Mouse (Mus musculus): ENCODE results near the gene Eif3b.
"Not testable (repeated sequence)": the region's sequence is repeated elsewhere in the genome, so short reads cannot be mapped to it uniquely, and the experiment has no call there.

Eif3b gene

GRCm38 (mm10) chr5:140425016-140425783 is 6.1 kb downstream of the Eif3b start:
- POLR2A ChIA-PET: interaction anchor here in 1 of 4 experiments (1.0 to 3.1 kb wide), 5 partner anchors 9 to 92 kb away, joined by 3 to 17 read pairs (median 5); partner anchors contain the start of gene Gm4869

DNA sequence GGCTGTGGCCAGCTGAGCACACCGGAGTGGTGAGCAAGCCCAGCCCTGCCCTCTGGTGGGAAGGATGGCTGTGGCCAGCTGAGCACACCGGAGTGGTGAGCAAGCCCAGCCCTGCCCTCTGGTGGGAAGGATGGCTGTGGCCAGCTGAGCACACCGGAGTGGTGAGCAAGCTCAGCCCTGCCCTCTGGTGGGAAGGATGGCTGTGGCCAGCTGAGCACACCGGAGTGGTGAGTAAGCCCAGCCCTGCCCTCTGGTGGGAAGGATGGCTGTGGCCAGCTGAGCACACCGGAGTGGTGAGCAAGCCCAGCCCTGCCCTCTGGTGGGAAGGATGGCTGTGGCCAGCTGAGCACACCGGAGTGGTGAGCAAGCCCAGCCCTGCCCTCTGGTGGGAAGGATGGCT is 20.0 kb downstream of the Eif3b start:
- CTCF ChIA-PET, POLR2A ChIA-PET: not testable (repeated sequence)

More at GRCm38 (mm10) chr5:140425016-140425783, 6.1 kb downstream of the Eif3b start:
- CTCF ChIA-PET: interaction anchor here in 1 of 4 experiments (0.5 kb wide), 1 partner anchor 10 kb away, joined by 7 read pairs; no protein-coding TSS in a partner anchor

DNA sequence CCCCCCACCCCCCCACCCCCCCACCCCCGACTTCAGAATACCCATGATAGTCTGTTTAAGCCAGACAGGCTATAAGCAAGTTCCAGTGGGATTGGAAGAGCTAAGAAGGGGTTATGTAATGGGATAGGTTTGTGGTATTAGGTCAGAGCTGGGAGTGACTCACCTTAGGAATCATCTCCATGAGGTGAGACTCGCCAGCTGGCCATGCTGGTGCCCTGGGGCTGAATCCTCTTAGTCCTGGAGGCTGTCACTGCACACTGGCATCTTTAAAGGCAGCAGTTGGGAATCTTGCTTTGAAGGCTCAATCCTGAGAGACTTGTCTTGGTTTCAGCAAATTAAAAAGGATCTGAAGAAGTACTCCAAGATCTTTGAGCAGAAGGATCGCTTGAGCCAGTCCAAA is 22.3 kb downstream of the Eif3b start:
- ChIA-PET CTCF (interaction anchor here in 2 of 4 experiments (0.6 to 0.7 kb wide), 2 partner anchors 46 to 93 kb away, joined by 3 to 4 read pairs; no protein-coding TSS in a partner anchor), POLR2A (interaction anchor here in 2 of 4 experiments (0.9 to 1.7 kb wide), 4 partner anchors 9 to 110 kb away, joined by 3 to 7 read pairs (median 4); partner anchors contain the start of genes Eif3b (in 1 of the 2) and Mrm2 (in 1 of the 2))

DNA sequence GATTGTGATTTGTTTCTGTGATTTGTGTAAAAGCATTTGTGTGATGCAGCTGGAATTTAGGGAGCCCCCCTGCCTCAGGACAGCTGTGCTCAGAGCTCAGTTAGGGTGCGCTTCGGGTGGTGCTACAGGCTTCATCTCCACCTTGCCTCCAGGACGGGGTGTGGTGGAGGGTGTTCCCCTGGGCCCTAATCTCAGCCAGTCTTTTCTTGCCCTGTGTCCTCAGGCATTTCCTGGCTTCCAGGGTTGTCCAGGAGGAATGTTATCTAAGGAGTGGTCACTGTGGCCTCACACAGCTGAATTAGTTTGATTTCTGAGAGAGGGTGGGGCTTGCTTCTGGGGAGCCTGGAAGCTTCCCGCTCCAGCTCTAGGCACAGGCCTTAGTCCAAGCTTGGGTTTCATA is 24.9 kb downstream of the Eif3b start:
- CTCF ChIA-PET: interaction anchor here in 2 of 4 experiments (0.7 to 1.0 kb wide), 3 partner anchors 84 to 175 kb away, joined by 3 to 4 read pairs (median 3); no protein-coding TSS in a partner anchor
- POLR2A ChIA-PET: interaction anchor here in 3 of 4 experiments (0.5 to 4.4 kb wide), 15 partner anchors 8 to 408 kb away, joined by 3 to 22 read pairs (median 4); partner anchors contain the start of gene Eif3b (in 3 of the 3)

DNA sequence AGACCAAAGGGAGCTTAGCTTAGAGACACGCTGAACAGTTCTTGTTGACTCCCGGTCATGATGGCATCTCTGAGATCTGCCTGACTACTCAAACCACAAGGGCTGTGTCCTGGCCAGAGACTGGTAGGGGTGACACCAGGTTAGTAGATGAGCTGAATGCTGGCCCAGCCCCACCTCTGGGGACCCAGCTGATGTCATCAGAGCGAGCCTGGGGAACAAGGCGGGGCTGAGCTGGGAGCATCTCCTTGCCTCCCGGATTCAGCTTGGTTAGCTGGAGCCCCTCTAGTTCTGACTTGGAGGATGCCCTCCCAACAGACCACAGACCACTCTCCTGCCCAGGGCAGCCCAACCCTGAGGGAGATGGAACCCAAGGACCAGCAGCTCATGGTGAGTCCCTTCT is 26.2 kb downstream of the Eif3b start, which contains the start of gene Gm4869:
Gene Gm4869, plus strand, starts transcription at position 301 of the 400 bp plus-strand sequence.
- CTCF ChIA-PET: interaction anchor here in 3 of 4 experiments (0.5 to 1.2 kb wide), 3 partner anchors 82 to 966 kb away, joined by 3 to 5 read pairs (median 3); no protein-coding TSS in a partner anchor
- POLR2A ChIA-PET: interaction anchor here in 2 of 4 experiments (0.6 to 4.4 kb wide), 10 partner anchors 9 to 887 kb away, joined by 3 to 22 read pairs (median 6); partner anchors contain the start of gene Eif3b (in 2 of the 2)

- ChIA-PET CTCF (interaction anchor here in 2 of 4 experiments (0.5 to 1.2 kb wide), 4 partner anchors 31 to 1101 kb away, joined by 3 to 4 read pairs (median 3); no protein-coding TSS in a partner anchor), POLR2A (interaction anchor here in 2 of 4 experiments (1.0 to 4.4 kb wide), 6 partner anchors 19 to 110 kb away, joined by 3 to 21 read pairs (median 8); partner anchors contain the start of gene Eif3b (in 2 of the 2))
Observed at GRCm38 (mm10) chr5:140446054-140446453, 26.9 kb downstream of the Eif3b start.

- ChIA-PET POLR2A (interaction anchor here in 1 of 4 experiments (0.8 to 0.9 kb wide), 2 partner anchors 10 to 19 kb away, joined by 3 to 4 read pairs; partner anchors contain the start of gene Gm4869), CTCF (interaction anchor here in 1 of 4 experiments (0.7 kb wide), 1 partner anchor 22 kb away, joined by 4 read pairs; no protein-coding TSS in a partner anchor)
Observed at GRCm38 (mm10) chr5:140454488-140454887, 35.4 kb downstream of the Eif3b start.

GRCm38 (mm10) chr5:140455466-140455865 is 36.3 kb downstream of the Eif3b start:
- ChIA-PET CTCF (no interaction called here), POLR2A (interaction anchor here in 2 of 4 experiments (0.9 to 1.0 kb wide), 2 partner anchors 21 to 445 kb away, joined by 3 read pairs; no protein-coding TSS in a partner anchor)

GRCm38 (mm10) chr5:140461476-140461875 is 42.3 kb downstream of the Eif3b start:
- ChIA-PET CTCF (interaction anchor here in 1 of 4 experiments (1.2 kb wide), 1 partner anchor 14 kb away, joined by 3 read pairs; no protein-coding TSS in a partner anchor), POLR2A (no interaction called here)

GRCm38 (mm10) chr5:140463151-140463550 is 44.0 kb downstream of the Eif3b start:
- CTCF ChIA-PET, POLR2A ChIA-PET: not testable (repeated sequence)

GRCm38 (mm10) chr5:140464943-140465342 is 45.8 kb downstream of the Eif3b start:
- CTCF ChIA-PET: no interaction called here

GRCm38 (mm10) chr5:140472336-140472735 is 53.2 kb downstream of the Eif3b start:
- ChIA-PET POLR2A (interaction anchor here in 1 of 4 experiments (0.8 kb wide), 1 partner anchor 21 kb away, joined by 4 read pairs; no protein-coding TSS in a partner anchor), CTCF (interaction anchor here in 2 of 4 experiments (1.0 to 1.8 kb wide), 2 partner anchors 64 kb away, joined by 3 to 8 read pairs; no protein-coding TSS in a partner anchor)

More at GRCm38 (mm10) chr5:140464943-140465342, 45.8 kb downstream of the Eif3b start:
- POLR2A ChIA-PET: interaction anchor here in 1 of 4 experiments (0.6 kb wide), 1 partner anchor 32 kb away, joined by 6 read pairs; no protein-coding TSS in a partner anchor

- POLR2A ChIA-PET: interaction anchor here in 2 of 4 experiments (0.6 to 0.7 kb wide), 3 partner anchors 12 to 39 kb away, joined by 3 to 5 read pairs (median 3); no protein-coding TSS in a partner anchor
- CTCF ChIA-PET: interaction anchor here in 2 of 4 experiments (0.7 to 1.3 kb wide), 5 partner anchors 55 to 112 kb away, joined by 3 to 6 read pairs (median 4); no protein-coding TSS in a partner anchor
Observed at GRCm38 (mm10) chr5:140481458-140481857, 62.3 kb downstream of the Eif3b start.

GRCm38 (mm10) chr5:140491142-140491541 is 72.0 kb downstream of the Eif3b start:
- POLR2A ChIA-PET: interaction anchor here in 1 of 4 experiments (1.4 kb wide), 1 partner anchor 11 kb away, joined by 4 read pairs; no protein-coding TSS in a partner anchor
- CTCF ChIA-PET: interaction anchor here in 2 of 4 experiments (0.6 kb wide), 2 partner anchors 124 to 255 kb away, joined by 3 to 12 read pairs; no protein-coding TSS in a partner anchor

DNA sequence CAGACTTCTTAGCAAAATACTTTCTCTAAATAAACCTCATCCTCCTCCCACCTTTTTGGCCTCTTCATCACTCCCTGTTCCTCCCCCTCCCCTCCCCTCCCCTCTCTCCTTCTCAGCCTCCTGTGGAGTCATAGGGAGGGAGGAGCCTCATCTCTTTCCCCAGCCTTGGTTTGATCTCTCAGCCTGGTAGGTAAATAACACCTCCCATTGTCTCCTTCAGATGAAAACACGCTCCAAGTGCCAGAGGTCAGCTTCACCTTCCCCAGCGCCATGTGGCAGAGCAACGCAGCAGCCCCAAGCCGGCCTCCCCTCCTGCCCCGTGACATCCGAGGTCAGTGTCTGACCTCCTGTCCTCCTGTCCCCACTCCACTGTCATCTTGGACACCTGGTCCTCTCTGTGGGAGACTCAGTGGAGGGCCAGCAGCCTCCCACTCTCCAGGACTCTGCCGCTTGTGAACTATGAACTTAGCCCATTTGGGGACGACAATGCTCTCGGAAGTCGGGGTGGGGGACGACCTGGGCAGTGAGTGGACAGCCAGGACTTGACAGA is 73.6 kb downstream of the Eif3b start:
- ChIA-PET CTCF (interaction anchor here in 2 of 4 experiments (0.6 to 1.0 kb wide), 3 partner anchors 10 to 160 kb away, joined by 3 to 8 read pairs (median 6); no protein-coding TSS in a partner anchor), POLR2A (interaction anchor here in 3 of 4 experiments (1.0 to 1.7 kb wide), 7 partner anchors 9 to 21 kb away, joined by 3 to 10 read pairs (median 4); partner anchors contain the start of gene Chst12 (in 2 of the 3))

Data from embryonic stem cell, embryonic (primary cell).